Mouse (Mus musculus): ENCODE data around the gene Mcm2. TPM values are rescaled to one million over a fixed set of nuclear protein-coding genes. Genes with fewer than 3 reads are reported as not detected.

Gene Mcm2
- polyA plus RNA-seq, 1 experiment from 2014 or later = 119 TPM

GRCm38 (mm10) chr6:88930049-88930448 lies 31.5 kb upstream of the Mcm2 start:
- Histone ChIP-seq H3K27ac (ENCODE audit: low read depth, low read length) (no peak overlapping the region), H3K4me2 (no peak overlapping the region), H3K9ac (ENCODE audit: low read depth, low read length) (no peak overlapping the region), H3K4me1 (ENCODE audit: control insufficient read depth, insufficient read depth, low read length) (peaks cover 32% of the 10 kb centered on the region), H3K9me3 (replicated peaks; ENCODE audit: control insufficient read depth, low read length) (no peaks in the 10 kb centered on the region), H3K36me3 (ENCODE audit: control insufficient read depth, insufficient read depth, low read length) (no peaks in the 10 kb centered on the region), H3K4me3 (ENCODE audit: low read depth, low read length) (no peak overlapping the region), H3K27me3 (ENCODE audit: control insufficient read depth, insufficient read depth, low read length) (peaks cover 3% of the 10 kb centered on the region)
- ATAC-seq (replicated peaks; ENCODE audit: insufficient number of reproducible peaks, low FRiP score, low TSS enrichment) = no peak
- WGBS (ENCODE audit: insufficient replicate concordance) = 55% methylated on average over 7 of the region's 7 CpGs

GRCm38 (mm10) chr6:88929451-88929850 lies 30.9 kb upstream of the Mcm2 start:
- WGBS (ENCODE audit: insufficient replicate concordance) = 66% methylated on average over 6 of the region's 6 CpGs
- H3K9me3 ChIP-seq (replicated peaks; ENCODE audit: control insufficient read depth, low read length) = no peaks in the 10 kb centered on the region
- H3K4me2 ChIP-seq = no peak overlapping the region
- no peaks in the 10 kb centered on the region for H3K36me3 ChIP-seq (ENCODE audit: control insufficient read depth, insufficient read depth, low read length)
- no peak for ATAC-seq (replicated peaks; ENCODE audit: insufficient number of reproducible peaks, low FRiP score, low TSS enrichment)
- H3K27ac ChIP-seq (ENCODE audit: low read depth, low read length) = no peak overlapping the region
- H3K9ac ChIP-seq (ENCODE audit: low read depth, low read length) = no peak overlapping the region
- peaks cover 3% of the 10 kb centered on the region for H3K27me3 ChIP-seq (ENCODE audit: control insufficient read depth, insufficient read depth, low read length)
- H3K4me1 ChIP-seq (ENCODE audit: control insufficient read depth, insufficient read depth, low read length) = peaks cover 37% of the 10 kb centered on the region
- no peak overlapping the region for H3K4me3 ChIP-seq (ENCODE audit: low read depth, low read length)

- WGBS (ENCODE audit: insufficient replicate concordance) = 76% methylated on average over 5 of the region's 5 CpGs
- no peak for ATAC-seq (replicated peaks; ENCODE audit: insufficient number of reproducible peaks, low FRiP score, low TSS enrichment)
- no peak overlapping the region for H3K9ac ChIP-seq (ENCODE audit: low read depth, low read length)
- H3K27me3 ChIP-seq (ENCODE audit: control insufficient read depth, insufficient read depth, low read length) = no peaks in the 10 kb centered on the region; the same call in 1 of the 2 replicates
- no peak overlapping the region for H3K4me2 ChIP-seq
- peaks cover 39% of the 10 kb centered on the region for H3K4me1 ChIP-seq (ENCODE audit: control insufficient read depth, insufficient read depth, low read length)
- H3K36me3 ChIP-seq (ENCODE audit: control insufficient read depth, insufficient read depth, low read length) = no peaks in the 10 kb centered on the region
- no peak overlapping the region for H3K4me3 ChIP-seq (ENCODE audit: low read depth, low read length)
- H3K9me3 ChIP-seq (replicated peaks; ENCODE audit: control insufficient read depth, low read length) = no peaks in the 10 kb centered on the region
- H3K27ac ChIP-seq (ENCODE audit: low read depth, low read length) = no peak overlapping the region
Observed at GRCm38 (mm10) chr6:88928576-88928975, 30.0 kb upstream of the Mcm2 start.

GRCm38 (mm10) chr6:88928026-88928425 lies 29.4 kb upstream of the Mcm2 start:
- H3K4me2 ChIP-seq = no peak overlapping the region
- H3K27me3 ChIP-seq (ENCODE audit: control insufficient read depth, insufficient read depth, low read length) = no peaks in the 10 kb centered on the region
- ATAC-seq (replicated peaks; ENCODE audit: insufficient number of reproducible peaks, low FRiP score, low TSS enrichment) = no peak
- no peak overlapping the region for H3K9ac ChIP-seq (ENCODE audit: low read depth, low read length)
- H3K27ac ChIP-seq (ENCODE audit: low read depth, low read length) = no peak overlapping the region
- H3K9me3 ChIP-seq (replicated peaks; ENCODE audit: control insufficient read depth, low read length) = no peaks in the 10 kb centered on the region
- WGBS (ENCODE audit: insufficient replicate concordance) = 94% methylated on average over 1 of the region's 1 CpGs
- H3K4me3 ChIP-seq (ENCODE audit: low read depth, low read length) = no peak overlapping the region
- no peaks in the 10 kb centered on the region for H3K36me3 ChIP-seq (ENCODE audit: control insufficient read depth, insufficient read depth, low read length)
- H3K4me1 ChIP-seq (ENCODE audit: control insufficient read depth, insufficient read depth, low read length) = peaks cover 39% of the 10 kb centered on the region

GRCm38 (mm10) chr6:88927595-88927994 lies 29.0 kb upstream of the Mcm2 start:
- peaks cover 39% of the 10 kb centered on the region for H3K4me1 ChIP-seq (ENCODE audit: control insufficient read depth, insufficient read depth, low read length)
- no peak overlapping the region for H3K27ac ChIP-seq (ENCODE audit: low read depth, low read length)
- H3K27me3 ChIP-seq (ENCODE audit: control insufficient read depth, insufficient read depth, low read length) = no peaks in the 10 kb centered on the region
- no peak overlapping the region for H3K4me3 ChIP-seq (ENCODE audit: low read depth, low read length)
- no peaks in the 10 kb centered on the region for H3K36me3 ChIP-seq (ENCODE audit: control insufficient read depth, insufficient read depth, low read length)
- 0% methylated on average over 2 of the region's 2 CpGs for WGBS (ENCODE audit: insufficient replicate concordance)
- ATAC-seq (replicated peaks; ENCODE audit: insufficient number of reproducible peaks, low FRiP score, low TSS enrichment) = no peak; the same call in 1 of the 2 replicates
- H3K9me3 ChIP-seq (replicated peaks; ENCODE audit: control insufficient read depth, low read length) = no peaks in the 10 kb centered on the region
- no peak overlapping the region for H3K9ac ChIP-seq (ENCODE audit: low read depth, low read length)
- H3K4me2 ChIP-seq = no peak overlapping the region

GRCm38 (mm10) chr6:88926870-88927269 lies 28.3 kb upstream of the Mcm2 start:
- no peak overlapping the region for H3K4me3 ChIP-seq (ENCODE audit: low read depth, low read length)
- H3K9me3 ChIP-seq (replicated peaks; ENCODE audit: control insufficient read depth, low read length) = no peaks in the 10 kb centered on the region
- no peak for ATAC-seq (replicated peaks; ENCODE audit: insufficient number of reproducible peaks, low FRiP score, low TSS enrichment)
- no peaks in the 10 kb centered on the region for H3K36me3 ChIP-seq (ENCODE audit: control insufficient read depth, insufficient read depth, low read length)
- no peaks in the 10 kb centered on the region for H3K27me3 ChIP-seq (ENCODE audit: control insufficient read depth, insufficient read depth, low read length)
- peaks cover 39% of the 10 kb centered on the region for H3K4me1 ChIP-seq (ENCODE audit: control insufficient read depth, insufficient read depth, low read length)
- no peak overlapping the region for H3K27ac ChIP-seq (ENCODE audit: low read depth, low read length)
- H3K9ac ChIP-seq (ENCODE audit: low read depth, low read length) = peak overlapping the region; percentile 11; the same call in 1 of the 2 replicates
- no peak overlapping the region for H3K4me2 ChIP-seq
- 48% methylated on average over 3 of the region's 3 CpGs for WGBS (ENCODE audit: insufficient replicate concordance)

GRCm38 (mm10) chr6:88925640-88926205 lies 27.1 kb upstream of the Mcm2 start:
- H3K36me3 ChIP-seq (ENCODE audit: control insufficient read depth, insufficient read depth, low read length) = no peaks in the 10 kb centered on the region
- H3K27me3 ChIP-seq (ENCODE audit: control insufficient read depth, insufficient read depth, low read length) = no peaks in the 10 kb centered on the region
- no peak overlapping the region for H3K4me3 ChIP-seq (ENCODE audit: low read depth, low read length)
- WGBS (ENCODE audit: insufficient replicate concordance) = 22% methylated on average over 4 of the region's 4 CpGs
- no peaks in the 10 kb centered on the region for H3K9me3 ChIP-seq (replicated peaks; ENCODE audit: control insufficient read depth, low read length)
- no peak overlapping the region for H3K27ac ChIP-seq (ENCODE audit: low read depth, low read length)
- H3K4me1 ChIP-seq (ENCODE audit: control insufficient read depth, insufficient read depth, low read length) = peaks cover 37% of the 10 kb centered on the region
- H3K9ac ChIP-seq (ENCODE audit: low read depth, low read length) = no peak overlapping the region
- H3K4me2 ChIP-seq = no peak overlapping the region
- ATAC-seq (replicated peaks; ENCODE audit: insufficient number of reproducible peaks, low FRiP score, low TSS enrichment) = no peak

- Histone ChIP-seq H3K4me3 (ENCODE audit: low read depth, low read length) (no peak overlapping the region), H3K9ac (ENCODE audit: low read depth, low read length) (no peak overlapping the region), H3K27me3 (ENCODE audit: control insufficient read depth, insufficient read depth, low read length) (no peaks in the 10 kb centered on the region), H3K4me1 (ENCODE audit: control insufficient read depth, insufficient read depth, low read length) (peaks cover 40% of the 10 kb centered on the region), H3K4me2 (no peak overlapping the region), H3K36me3 (ENCODE audit: control insufficient read depth, insufficient read depth, low read length) (no peaks in the 10 kb centered on the region), H3K9me3 (replicated peaks; ENCODE audit: control insufficient read depth, low read length) (no peaks in the 10 kb centered on the region), H3K27ac (ENCODE audit: low read depth, low read length) (0 out of 2 replicates have a peak overlapping the region, but pooled peaks have one; percentile 15)
- 19% methylated on average over 5 of the region's 5 CpGs for WGBS (ENCODE audit: insufficient replicate concordance)
- ATAC-seq (replicated peaks; ENCODE audit: insufficient number of reproducible peaks, low FRiP score, low TSS enrichment) = peak; percentile 32; the same call in 1 of the 2 replicates
Observed at GRCm38 (mm10) chr6:88924502-88925275, 26.1 kb upstream of the Mcm2 start.
